Mouse (Mus musculus) T-helper 17 cell (primary cell): Measurements from ENCODE around the gene Nt5c1a.

Source experiments
- in situ Hi-C, 2 experiments: fragments of 300-600 bp; cut with MboI, MseI; formaldehyde crosslinking; loops; 1 replicate in 1 of 2; 2 replicates in 1 of 2; pipeline ENCODE4 v1.15.1; 2025; ENCODE audit warnings: high pct_unique_total_duplicates in 2 of 2

Gene Nt5c1a

GRCm38 (mm10) chr4:123210996-123211395 lies 9.7 kb downstream of the Nt5c1a start:
- in situ Hi-C loops, result no loop called here

- in situ Hi-C loops, result no loop called here
Measured at GRCm38 (mm10) chr4:123211453-123211852, 10.1 kb downstream of the Nt5c1a start.

DNA sequence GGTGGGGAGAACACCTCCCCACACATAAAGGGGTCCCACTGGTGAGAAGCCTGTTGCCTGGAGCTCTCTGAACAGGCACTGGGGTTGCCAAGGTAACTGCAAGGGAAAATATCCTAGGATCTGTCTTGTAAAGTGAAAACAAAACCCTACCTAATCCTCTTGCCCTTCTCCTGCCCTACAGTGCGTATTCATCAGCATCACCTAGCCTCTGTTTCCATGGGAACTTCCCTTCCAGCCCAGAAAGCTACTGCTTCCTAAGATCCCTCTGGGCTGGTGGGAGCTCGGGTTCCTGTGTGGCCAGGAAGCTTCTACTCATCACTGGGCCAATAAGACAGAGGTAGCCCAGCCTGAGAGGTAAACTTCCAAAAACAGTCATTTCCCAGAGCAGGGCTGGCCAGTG lies 11.0 kb downstream of the Nt5c1a start:
- in situ Hi-C loops, result no loop called here

GRCm38 (mm10) chr4:123213975-123214374 lies 12.7 kb downstream of the Nt5c1a start:
- in situ Hi-C loops, result no loop called here

DNA sequence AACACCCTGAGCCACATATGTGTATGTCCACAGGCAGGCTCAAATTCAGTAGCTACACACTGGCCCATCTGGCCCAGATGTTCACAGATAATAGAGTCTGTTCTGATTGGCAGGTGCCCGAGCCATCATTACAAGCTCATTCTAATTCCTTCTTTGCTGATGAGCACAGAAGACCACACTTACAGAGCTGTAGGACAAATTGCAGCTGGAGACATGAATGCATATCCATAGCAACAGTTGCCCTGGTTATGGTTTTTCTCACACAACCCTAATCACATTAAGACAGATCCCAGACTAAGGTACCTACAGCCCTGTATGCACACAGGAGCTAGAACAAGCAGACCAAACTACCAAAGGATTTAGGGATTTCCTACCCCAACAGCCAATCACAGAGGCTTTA lies 14.1 kb downstream of the Nt5c1a start:
- in situ Hi-C loops, result loop anchor here (5.0 kb wide), 2 partner anchors 37 to 42 kb away; no protein-coding TSS in a partner anchor

DNA sequence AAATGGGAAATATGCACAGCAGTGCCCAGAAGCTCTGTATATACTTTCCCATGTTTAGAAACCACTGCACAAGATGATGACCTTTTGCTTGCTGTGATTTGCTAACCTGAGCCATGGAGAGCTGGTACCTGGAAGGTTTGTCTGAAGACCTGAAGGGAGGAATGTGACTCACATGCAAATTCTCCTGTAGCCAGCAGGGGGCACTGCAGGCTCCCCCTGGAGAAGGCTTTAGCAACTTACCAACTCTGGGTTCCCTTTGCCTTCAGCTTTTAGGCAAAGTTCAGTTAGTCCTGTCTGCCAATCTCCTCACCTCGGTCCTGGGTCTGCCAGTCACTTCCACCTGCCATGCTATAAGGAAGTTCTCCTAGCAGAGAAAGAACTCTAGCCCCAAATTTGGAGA lies 15.5 kb downstream of the Nt5c1a start:
- in situ Hi-C loops, result loop anchor here (5.0 kb wide), 2 partner anchors 36 to 41 kb away; no protein-coding TSS in a partner anchor

DNA sequence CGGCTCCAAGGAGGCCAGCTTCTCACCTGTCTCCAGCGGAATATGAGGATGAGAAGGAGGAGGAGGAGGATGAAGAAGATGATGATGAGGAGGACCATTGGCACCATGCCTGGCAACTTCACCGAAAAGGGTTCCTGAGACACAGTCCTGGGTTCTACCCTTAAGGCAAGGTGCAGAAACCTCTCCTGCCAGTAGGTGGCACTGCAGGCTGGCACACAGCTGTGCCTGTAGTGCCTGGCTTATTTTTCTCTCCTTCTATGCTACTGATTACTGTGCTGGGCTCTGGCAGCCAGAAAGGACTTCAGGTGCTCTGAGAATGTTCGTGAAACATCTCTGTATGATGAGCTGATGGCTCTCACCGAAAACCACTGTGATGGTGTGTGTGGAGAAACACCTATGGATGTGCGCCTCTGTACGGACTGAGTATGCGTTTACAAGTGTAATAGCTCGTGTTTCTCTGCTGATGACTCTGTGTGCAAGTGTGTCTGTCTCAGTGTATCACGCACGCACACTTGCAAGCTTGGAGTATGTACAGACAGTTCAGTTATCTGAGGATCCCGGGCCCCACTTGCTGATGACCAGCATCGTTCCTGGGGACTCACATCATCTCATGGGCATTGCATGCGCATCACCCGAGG lies 18.5 kb downstream of the Nt5c1a start:
- in situ Hi-C loops, result loop anchor here (5.0 kb wide), 2 partner anchors 32 to 37 kb away; no protein-coding TSS in a partner anchor

GRCm38 (mm10) chr4:123220637-123221036 lies 19.3 kb downstream of the Nt5c1a start:
- in situ Hi-C loops, result no loop called here

- in situ Hi-C loops, result no loop called here
Measured at GRCm38 (mm10) chr4:123223309-123223708, 22.0 kb downstream of the Nt5c1a start.

GRCm38 (mm10) chr4:123225718-123226403 lies 24.6 kb downstream of the Nt5c1a start:
- in situ Hi-C loops, result no loop called here

DNA sequence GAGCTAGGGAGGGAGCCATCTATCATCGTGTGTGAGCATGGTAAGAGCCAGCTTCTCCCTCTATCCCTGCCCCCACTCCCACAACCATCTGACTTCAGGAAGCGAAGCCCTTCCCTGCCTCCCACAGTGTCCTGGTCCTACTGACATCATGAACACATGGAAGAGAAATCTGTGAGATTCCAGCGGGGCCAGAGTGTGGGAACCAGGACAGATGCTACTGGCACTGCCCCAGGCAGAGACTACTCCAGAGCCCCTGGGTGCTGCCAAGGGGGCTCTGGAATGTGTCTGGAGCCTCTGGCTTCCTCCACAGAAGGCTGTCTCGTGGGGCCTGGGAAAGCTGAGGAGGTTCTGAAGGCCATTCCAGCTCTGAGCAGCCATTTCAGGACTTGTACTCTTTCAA lies 26.4 kb downstream of the Nt5c1a start:
- in situ Hi-C loops, result no loop called here

DNA sequence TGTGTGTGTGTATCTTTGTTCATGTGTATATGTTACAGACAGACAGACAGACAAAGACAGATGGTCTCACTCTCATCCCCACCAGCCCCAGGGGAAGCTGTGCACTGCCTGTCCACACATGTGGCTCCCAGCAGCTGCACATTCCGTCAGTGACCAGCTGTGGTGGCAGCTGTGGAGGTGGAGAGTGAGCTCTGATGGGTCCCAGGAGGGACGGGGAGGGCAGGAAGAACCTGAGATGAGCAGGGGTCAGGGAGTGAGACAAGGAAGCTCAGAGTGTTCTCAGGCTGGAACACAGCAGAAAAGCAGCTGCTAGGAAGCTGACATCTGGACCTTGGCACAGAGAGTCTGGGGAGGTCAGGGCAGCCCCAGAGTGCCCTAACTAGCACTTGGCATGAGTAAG lies 27.0 kb downstream of the Nt5c1a start:
- in situ Hi-C loops, result no loop called here

- in situ Hi-C loops, result no loop called here
Measured at GRCm38 (mm10) chr4:123229166-123229565, 27.9 kb downstream of the Nt5c1a start.

GRCm38 (mm10) chr4:123232841-123233240 lies 31.5 kb downstream of the Nt5c1a start:
- in situ Hi-C loops, result no loop called here

DNA sequence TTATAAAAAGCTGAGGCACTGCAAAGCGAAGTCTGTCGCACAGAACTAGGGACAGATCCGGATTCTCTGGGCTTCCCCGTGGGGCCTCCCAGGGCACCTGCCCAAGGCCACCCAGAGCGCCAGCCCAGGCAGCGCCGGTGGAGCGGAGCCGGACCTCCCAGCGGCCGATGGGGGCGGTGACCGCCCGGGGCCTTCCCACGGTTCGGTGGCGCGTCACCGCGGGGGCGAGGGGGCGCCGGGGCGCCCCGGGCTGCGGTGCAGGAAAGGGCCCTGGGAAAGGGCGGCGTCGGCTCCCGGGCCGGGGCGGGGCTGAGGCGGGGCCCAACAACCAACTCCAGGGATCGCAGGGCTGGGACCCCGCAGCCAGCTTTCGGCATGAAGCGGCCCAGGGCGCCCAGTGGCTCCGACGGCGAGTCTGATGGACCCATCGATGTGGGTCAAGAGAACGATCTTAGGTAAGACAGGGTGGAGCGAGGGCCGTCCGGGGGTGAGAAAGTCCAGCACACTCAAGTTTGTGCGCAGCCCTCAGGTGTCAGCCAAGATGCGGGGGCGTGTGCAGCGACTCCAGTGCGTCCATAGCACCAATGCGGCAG lies 32.3 kb downstream of the Nt5c1a start, which contains the start of gene Heyl:
Gene Heyl (plus strand): TSS at position 65 of the 593 bp plus-strand sequence.
- in situ Hi-C loops, result no loop called here

GRCm38 (mm10) chr4:123235835-123236430 lies 34.6 kb downstream of the Nt5c1a start:
- in situ Hi-C loops, result no loop called here

DNA sequence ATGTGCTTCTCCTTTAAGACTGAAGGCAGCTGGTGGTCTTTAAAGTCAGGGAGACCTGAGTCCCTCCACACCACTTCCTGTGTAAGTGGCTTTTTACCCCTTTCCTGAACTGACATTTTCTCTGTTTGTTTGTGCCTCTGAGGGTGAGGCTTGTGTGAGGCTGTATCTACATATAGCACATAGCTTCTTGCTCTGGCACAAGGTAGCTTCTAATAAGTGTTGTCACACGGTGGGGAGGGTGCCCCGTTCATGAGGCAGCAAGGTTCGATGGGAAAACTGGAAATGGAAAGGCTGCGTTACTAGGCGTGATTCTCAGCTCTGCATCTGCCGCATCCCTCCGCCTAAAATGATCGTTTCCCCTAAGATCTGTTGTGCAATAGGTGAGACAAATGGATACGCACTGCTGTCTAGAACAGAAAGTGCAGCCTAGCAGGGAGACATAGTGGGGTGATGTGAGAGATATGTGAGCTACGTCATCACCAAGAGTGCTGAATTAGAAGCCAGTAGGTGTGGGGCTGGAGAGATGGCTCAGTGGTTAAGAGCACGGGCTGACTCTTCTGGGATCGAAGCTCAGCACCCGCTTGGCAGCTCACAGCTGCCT lies 35.2 kb downstream of the Nt5c1a start:
- in situ Hi-C loops, result no loop called here

- in situ Hi-C loops, result no loop called here
Measured at GRCm38 (mm10) chr4:123237386-123238266, 36.3 kb downstream of the Nt5c1a start.

- in situ Hi-C loops, result loop anchor here in 1 of 2 experiments (10.0 kb wide), 1 partner anchor 1915 kb away; no protein-coding TSS in a partner anchor
Measured at GRCm38 (mm10) chr4:123239361-123240203, 38.3 kb downstream of the Nt5c1a start.

DNA sequence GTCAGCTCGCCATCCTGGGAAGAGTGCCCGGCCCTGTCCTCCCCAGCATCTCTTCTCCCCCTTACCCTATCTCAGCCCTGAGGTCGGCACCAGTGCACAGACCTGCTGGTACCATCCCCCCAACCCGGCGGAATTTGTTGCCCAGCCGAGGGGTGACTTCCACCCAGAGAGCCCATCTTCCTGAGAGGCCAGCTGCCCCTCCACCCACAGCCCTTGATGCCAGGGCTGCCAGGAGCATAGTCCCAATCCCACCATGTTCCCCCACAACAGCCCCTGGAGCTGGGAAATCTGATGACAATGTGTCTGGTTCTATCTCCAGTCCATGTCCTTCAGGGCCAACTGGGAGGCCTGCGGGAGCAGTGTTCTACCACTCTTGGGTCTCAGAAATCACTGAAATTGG lies 44.9 kb downstream of the Nt5c1a start:
- in situ Hi-C loops, result loop anchor here in 1 of 2 experiments (10.0 kb wide), 1 partner anchor 1909 kb away; no protein-coding TSS in a partner anchor
